Mouse (Mus musculus) liver, embryonic 14.5 days (tissue): Measurements from ENCODE around the gene Smpdl3b. TPM values are rescaled to one million over a fixed set of nuclear protein-coding genes. Genes with fewer than 3 reads are reported as not detected.

Source experiments
- ATAC-seq: fragments of 200-750 bp; cut with Nextera tagmentation; 2 replicates; pipeline ENCODE4 v1.8.0; 2017; ENCODE audit warnings: moderate number of reproducible peaks, mild to moderate bottlenecking, moderate library complexity; ENCODE audit not compliant: insufficient read depth
- DNase-seq, 3 experiments: peaks; one replicate each; pipeline ENCODE4 v3.0.0-alpha.2; 2012 to 2013; ENCODE audit warnings: low read depth in 3 of 3, low spot score in 3 of 3
- H3K27ac ChIP-seq: fragments of 300-500 bp; sonication (generic); 2 replicates; pipeline ENCODE4 v1.5.1; 2014; ENCODE audit warnings: moderate library complexity, mild to moderate bottlenecking, control low read depth, inconsistent platforms
- H3K27me3 ChIP-seq: fragments of 300-500 bp; sonication (generic); 2 replicates; pipeline ENCODE4 v1.6.1; 2014; ENCODE audit warnings: mild to moderate bottlenecking, low read length, moderate library complexity; ENCODE audit not compliant: control insufficient read depth, insufficient read depth
- H3K36me3 ChIP-seq: fragments of 300-500 bp; sonication (generic); replicated peaks from 2 replicates; pipeline ENCODE4 v1.6.1; 2014; ENCODE audit warnings: low read depth; ENCODE audit not compliant: control insufficient read depth, insufficient read depth
- H3K4me1 ChIP-seq, 2 experiments: fragments of 200-500 bp in 1 of 2; fragments of 300-500 bp in 1 of 2; sonication (generic) in 1 of 2; replicated peaks; 2 replicates each; pipeline ENCODE4 v1.6.1; 2012 to 2014; ENCODE audit warnings: antibody characterized with exemption in 1 of 2, inconsistent platforms in 1 of 2, low read length in 1 of 2; ENCODE audit not compliant: control insufficient read depth in 2 of 2, insufficient read depth in 2 of 2
- H3K4me2 ChIP-seq: fragments of 300-500 bp; sonication (generic); 2 replicates; pipeline ENCODE4 v1.6.1; 2014; ENCODE audit warnings: low read depth, mild to moderate bottlenecking, control low read depth, moderate library complexity
- H3K4me3 ChIP-seq, 2 experiments: fragments of 200-500 bp in 1 of 2; fragments of 300-500 bp in 1 of 2; sonication (generic) in 1 of 2; 2 replicates each; pipeline ENCODE4 v1.5.1; 2012 to 2014; ENCODE audit warnings: low read depth in 2 of 2, low read length in 2 of 2, mild to moderate bottlenecking in 2 of 2, control low read depth in 1 of 2, inconsistent platforms in 1 of 2, moderate library complexity in 1 of 2; ENCODE audit not compliant: insufficient read depth in 1 of 2
- H3K9ac ChIP-seq: fragments of 300-500 bp; sonication (generic); replicated peaks from 2 replicates; pipeline ENCODE4 v1.6.1; 2014; ENCODE audit warnings: mild to moderate bottlenecking, control low read depth, moderate library complexity
- H3K9me3 ChIP-seq: fragments of 300-500 bp; sonication (generic); 2 replicates; pipeline ENCODE4 v1.6.1; 2016; ENCODE audit warnings: low read length, mixed read lengths; ENCODE audit not compliant: control insufficient read depth
- CTCF ChIP-seq: IDR thresholded peaks from 2 replicates; pipeline ENCODE4 v1.5.1; 2016; ENCODE audit warnings: antibody characterized with exemption, low read depth, control low read depth
- EP300 ChIP-seq: IDR thresholded peaks from 2 replicates; pipeline ENCODE4 v1.6.1; 2016; ENCODE audit warnings: antibody characterized with exemption, low read depth
- WGBS: fragments of 180-500 bp; shearing (Covaris S2); extraction: QIAGEN DNeasy Blood & Tissue Kit; methylation state at CpG from one replicate; pipeline ENCODE4 v1.1.7; 2014; ENCODE audit not compliant: insufficient replicate concordance; 5-methylcytosine and 5-hydroxymethylcytosine counted together
- polyA plus RNA-seq, 2 experiments: library from polyadenylated mRNA; depleted of rRNA in 1 of 2; stranded (reverse) in 1 of 2; unstranded in 1 of 2; fragments of >200 nt; fragmentation: Nextera tagmentation in 1 of 2; extraction: Ambion mirVana in 1 of 2; gene quantifications; 2 replicates each; pipeline versions ENCODE4 v1.2.1 to v1.2.3; 2012 to 2014

The Smpdl3b gene
- polyA plus RNA-seq, 2 experiments: 0.92 to 1.2 TPM

DNA sequence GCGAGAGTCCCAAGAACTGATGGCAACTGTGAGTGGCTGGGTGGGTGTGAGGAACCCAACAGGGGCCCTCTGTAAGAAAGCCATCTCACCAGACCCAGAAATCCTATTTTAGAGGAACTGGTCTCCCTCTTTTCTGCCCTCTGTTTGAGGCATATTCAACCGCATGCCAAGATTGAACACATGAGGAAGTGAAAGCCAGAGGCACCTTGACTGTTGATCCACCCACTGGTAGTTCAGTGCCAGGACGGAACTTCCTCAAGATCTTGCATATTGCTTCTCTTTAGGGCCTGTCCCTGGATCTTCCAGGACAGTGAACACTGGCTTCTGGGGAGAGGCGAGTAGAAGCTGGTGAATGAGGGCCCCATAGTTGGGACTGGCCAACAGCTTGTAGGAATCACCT lies 23.2 kb upstream of the Smpdl3b start:
- Histone ChIP-seq H3K9me3 (no peaks in the 10 kb centered on the region), H3K27ac (no peak overlapping the region), H3K27me3 (no peaks in the 10 kb centered on the region), H3K4me1 (no peaks in the 10 kb centered on the region; a peak in 1 of 4 replicates), H3K9ac (no peak overlapping the region), H3K4me3 (no peak overlapping the region), H3K36me3 (peaks cover 46% of the 10 kb centered on the region), H3K4me2 (no peak overlapping the region)
- ATAC-seq (no peak), DNase-seq (no peak)
- TF ChIP-seq CTCF (0 out of 2 replicates have a peak, but pooled peaks have one; percentile 4), EP300 (no peak)
- WGBS: 76% methylated on average over 4 of the region's 4 CpGs

DNA sequence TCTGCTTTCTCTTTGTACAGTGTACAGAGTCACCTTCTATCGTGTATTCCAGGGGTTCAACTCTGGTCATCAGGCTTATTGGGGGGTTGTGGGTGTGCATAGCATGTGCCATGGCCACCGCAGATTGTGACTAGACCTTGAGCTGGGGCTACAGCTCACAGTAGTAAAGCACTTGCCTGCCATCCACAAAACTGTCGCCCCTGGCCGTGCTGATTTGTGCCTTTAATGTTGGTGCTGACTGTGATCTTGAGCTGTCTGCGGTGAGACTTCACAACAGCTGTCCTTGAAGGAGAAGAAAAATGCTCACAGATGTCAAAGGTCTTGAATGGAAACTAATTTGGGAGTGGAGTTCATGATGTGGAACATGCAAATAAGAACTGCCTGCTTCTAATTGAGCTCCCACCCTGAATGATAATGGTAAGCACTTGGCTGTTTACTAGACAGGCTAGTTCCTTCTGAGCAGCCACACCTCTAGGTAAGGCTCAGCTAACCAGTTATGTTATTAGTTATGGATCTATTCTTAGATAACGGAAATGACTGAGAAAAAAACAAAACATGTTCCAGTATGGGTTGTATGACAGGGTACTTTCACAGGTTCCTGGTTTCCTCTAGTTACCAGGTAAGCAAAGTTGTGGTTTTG lies 21.6 kb upstream of the Smpdl3b start:
- no peak overlapping the region for H3K27ac ChIP-seq
- no peak overlapping the region for H3K4me3 ChIP-seq
- H3K4me1 ChIP-seq: no peaks in the 10 kb centered on the region; a peak in 1 of 4 replicates
- H3K4me2 ChIP-seq: no peak overlapping the region
- ATAC-seq (no peak), DNase-seq (no peak)
- TF ChIP-seq EP300 (no peak), CTCF (no peak)
- 88% methylated on average over 6 of the region's 6 CpGs for WGBS
- H3K27me3 ChIP-seq: no peaks in the 10 kb centered on the region
- peaks cover 62% of the 10 kb centered on the region for H3K36me3 ChIP-seq
- no peak overlapping the region for H3K9ac ChIP-seq
- no peaks in the 10 kb centered on the region for H3K9me3 ChIP-seq

DNA sequence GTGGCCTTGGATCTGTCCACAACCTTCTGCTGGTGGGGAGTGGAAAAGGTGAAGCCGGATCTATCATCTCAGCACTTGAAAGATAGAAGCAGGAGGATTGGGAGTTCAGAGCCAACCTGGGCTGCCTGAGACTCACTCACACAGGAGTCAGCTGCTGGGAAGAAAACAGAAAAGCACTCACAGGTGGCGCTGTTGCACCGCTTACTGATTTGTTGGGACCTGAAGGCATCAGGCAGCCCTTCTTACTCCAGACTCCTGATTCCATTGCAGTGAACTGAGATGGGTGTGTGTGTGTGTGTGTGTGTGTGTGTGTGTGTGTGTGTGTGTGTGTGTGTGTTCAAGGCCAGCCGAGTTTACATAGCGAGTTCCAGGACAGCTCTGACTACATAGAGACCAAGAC lies 19.7 kb upstream of the Smpdl3b start:
- WGBS: 84% methylated on average over 5 of the region's 5 CpGs
- H3K9ac ChIP-seq: no peak overlapping the region
- peaks cover 80% of the 10 kb centered on the region for H3K36me3 ChIP-seq
- H3K4me3 ChIP-seq: no peak overlapping the region
- DNase-seq (no peak), ATAC-seq (no peak)
- TF ChIP-seq EP300: no peak
- TF ChIP-seq CTCF: peak; percentile 75
- H3K9me3 ChIP-seq: no peaks in the 10 kb centered on the region
- no peaks in the 10 kb centered on the region for H3K27me3 ChIP-seq
- no peak overlapping the region for H3K27ac ChIP-seq
- H3K4me2 ChIP-seq: no peak overlapping the region
- no peaks in the 10 kb centered on the region for H3K4me1 ChIP-seq

DNA sequence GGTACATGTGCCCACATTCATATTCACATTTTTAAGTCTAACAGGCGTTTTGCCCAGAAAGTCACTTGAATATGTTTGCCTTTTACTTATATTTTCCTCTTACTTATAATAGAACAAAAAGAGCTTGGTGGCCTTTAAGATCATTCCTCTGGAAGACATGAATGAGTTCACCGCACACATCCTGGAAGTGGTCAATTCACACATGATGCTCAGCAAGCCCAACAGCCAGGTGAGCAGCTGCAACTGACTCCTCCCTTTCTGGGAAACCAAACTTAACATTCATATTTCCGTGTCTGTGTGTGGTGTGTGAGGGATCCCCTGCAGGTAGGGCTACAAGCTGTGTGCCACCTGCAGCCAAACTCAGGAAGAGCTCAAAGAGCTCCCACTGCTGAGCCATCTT lies 17.9 kb upstream of the Smpdl3b start:
- H3K27me3 ChIP-seq: no peaks in the 10 kb centered on the region
- DNase-seq (no peak), ATAC-seq (no peak)
- no peak for TF ChIP-seq CTCF
- no peak for TF ChIP-seq EP300
- H3K4me2 ChIP-seq: no peak overlapping the region
- H3K9me3 ChIP-seq: no peaks in the 10 kb centered on the region
- H3K4me3 ChIP-seq: no peak overlapping the region
- no peak overlapping the region for H3K27ac ChIP-seq
- H3K36me3 ChIP-seq: peaks cover 96% of the 10 kb centered on the region
- H3K4me1 ChIP-seq: no peaks in the 10 kb centered on the region
- no peak overlapping the region for H3K9ac ChIP-seq
- WGBS: 70% methylated on average over 3 of the region's 3 CpGs

DNA sequence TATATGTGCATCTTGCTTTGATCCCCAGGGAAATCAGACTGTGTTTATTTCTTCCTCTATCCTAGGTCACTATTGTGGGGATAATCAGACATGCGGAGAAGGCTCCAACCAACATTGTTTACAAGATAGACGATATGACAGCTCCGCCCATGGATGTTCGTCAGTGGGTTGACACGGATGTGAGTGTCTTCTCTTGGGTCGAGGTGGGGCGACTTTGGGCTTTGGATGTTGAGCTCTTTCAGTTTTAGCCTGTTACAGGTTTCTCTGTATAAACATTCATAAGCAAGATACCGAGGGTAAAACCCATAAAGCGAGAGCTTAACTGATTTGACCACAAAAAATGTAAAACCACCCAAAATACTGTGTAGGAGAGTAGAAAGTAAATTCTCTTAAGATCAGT lies 14.7 kb upstream of the Smpdl3b start:
- ATAC-seq: no peak
- WGBS: 79% methylated on average over 9 of the region's 9 CpGs

More for the DNA sequence above, 14.7 kb upstream of the Smpdl3b start:
- Histone ChIP-seq H3K36me3 (peaks cover 67% of the 10 kb centered on the region), H3K27ac (no peak overlapping the region), H3K27me3 (no peaks in the 10 kb centered on the region), H3K9me3 (no peaks in the 10 kb centered on the region), H3K4me2 (no peak overlapping the region), H3K4me1 (peaks cover 6 to 8% of the 10 kb centered on the region in 2 experiments), H3K4me3 (no peak overlapping the region), H3K9ac (no peak overlapping the region)
- TF ChIP-seq EP300 (no peak), CTCF (no peak)
- DNase-seq: no peak
